Mouse (Mus musculus) kidney, postnatal 10 days (tissue): ENCODE results near the gene Ltbp1.

ENCODE experiments used
- DNase-seq: peaks from one replicate; pipeline ENCODE4 v3.0.0; 2021; ENCODE audit warnings: mixed read lengths

Ltbp1 gene

GRCm38 (mm10) chr17:75005281-75005684, at the start of gene Ltbp1:
Ltbp1 (plus strand) TSS chr17:75005568.
- DNase-seq = peak; percentile 82

- DNase-seq = no peak
Measured at GRCm38 (mm10) chr17:74959481-74960245, 45.7 kb upstream of the Ltbp1 start.

- DNase-seq = no peak
Measured at GRCm38 (mm10) chr17:74963222-74963621, 42.1 kb upstream of the Ltbp1 start.

GRCm38 (mm10) chr17:74963861-74964260, 41.5 kb upstream of the Ltbp1 start:
- DNase-seq = no peak

- DNase-seq = no peak
Measured at GRCm38 (mm10) chr17:74967298-74967848, 38.0 kb upstream of the Ltbp1 start.

- no peak for DNase-seq
Measured at GRCm38 (mm10) chr17:74968152-74968712, 37.1 kb upstream of the Ltbp1 start.

GRCm38 (mm10) chr17:74968738-74969271, 36.6 kb upstream of the Ltbp1 start:
- DNase-seq = no peak

- no peak for DNase-seq
Measured at GRCm38 (mm10) chr17:74975192-74975591, 30.2 kb upstream of the Ltbp1 start.

GRCm38 (mm10) chr17:74976167-74976985, 29.0 kb upstream of the Ltbp1 start:
- DNase-seq = no peak

- no peak for DNase-seq
Measured at GRCm38 (mm10) chr17:74979767-74980166, 25.6 kb upstream of the Ltbp1 start.

GRCm38 (mm10) chr17:74981703-74982102, 23.7 kb upstream of the Ltbp1 start:
- no peak for DNase-seq

- DNase-seq = no peak
Measured at GRCm38 (mm10) chr17:74982880-74983279, 22.5 kb upstream of the Ltbp1 start.

GRCm38 (mm10) chr17:74984071-74984470, 21.3 kb upstream of the Ltbp1 start:
- no peak for DNase-seq

- DNase-seq = no peak
Measured at GRCm38 (mm10) chr17:74984681-74985080, 20.7 kb upstream of the Ltbp1 start.

GRCm38 (mm10) chr17:74987067-74987466, 18.3 kb upstream of the Ltbp1 start:
- no peak for DNase-seq

GRCm38 (mm10) chr17:74989691-74990090, 15.7 kb upstream of the Ltbp1 start:
- no peak for DNase-seq

- DNase-seq = no peak
Measured at GRCm38 (mm10) chr17:74990561-74990960, 14.8 kb upstream of the Ltbp1 start.

- DNase-seq = peak; percentile 72
Measured at GRCm38 (mm10) chr17:74993726-74994581, 11.4 kb upstream of the Ltbp1 start.

- DNase-seq = no peak
Measured at GRCm38 (mm10) chr17:74994582-74994893, 10.8 kb upstream of the Ltbp1 start.

GRCm38 (mm10) chr17:74995266-74995665, 10.1 kb upstream of the Ltbp1 start:
- no peak for DNase-seq

- DNase-seq = no peak
Measured at GRCm38 (mm10) chr17:75000066-75000465, 5.3 kb upstream of the Ltbp1 start.

- DNase-seq = peak; percentile 94
Measured at GRCm38 (mm10) chr17:75004820-75005219, 548 bp upstream of the Ltbp1 start.
